Mouse (Mus musculus): ENCODE measurements around the gene Pip4p1. TPM values are rescaled to one million over a fixed set of nuclear protein-coding genes. Genes with fewer than 3 reads are reported as not detected.
"Not testable (repeated sequence)": the region's sequence is repeated elsewhere in the genome, so short reads cannot be mapped to it uniquely, and the experiment has no call there.

The Pip4p1 gene
- polyA plus RNA-seq (2015; fragmentation: Nextera tagmentation; extraction: Ambion mirVana): 58.0 and 67.0 TPM in 2 replicates

GRCm38 (mm10) chr14:50930754-50931492 lies at the start of gene Pip4p1, which contains the start of gene Pnp:
Gene Pip4p1, minus strand, starts transcription at chr14:50930856.
Gene Pnp, plus strand, starts transcription at chr14:50931082.
- Histone ChIP-seq H3K4me1 (ENCODE audit: control insufficient read depth, insufficient read depth, low read length) (peaks cover 24% of the 10 kb centered on the region), H3K9ac (ENCODE audit: low read depth, low read length) (peak within 1 kb of the TSS; percentile 96), H3K9me3 (ENCODE audit: control insufficient read depth, low read length) (no peaks in the 10 kb centered on the region), H3K4me2 (ENCODE audit: low read depth, low read length) (peak within 1 kb of the TSS; percentile 78), H3K27me3 (replicated peaks; ENCODE audit: control insufficient read depth, insufficient read depth, low read length) (no peaks in the 10 kb centered on the region), H3K4me3 (ENCODE audit: low read length) (peak within 1 kb of the TSS; percentile 97), H3K27ac (ENCODE audit: low read length) (peak within 1 kb of the TSS; percentile 95), H3K36me3 (ENCODE audit: control insufficient read depth, insufficient read depth, low read length) (peaks cover 17% of the 10 kb centered on the region)
- WGBS: under 1% methylated on average over 68 of the region's 68 CpGs
- ATAC-seq: peak; percentile 99

DNA sequence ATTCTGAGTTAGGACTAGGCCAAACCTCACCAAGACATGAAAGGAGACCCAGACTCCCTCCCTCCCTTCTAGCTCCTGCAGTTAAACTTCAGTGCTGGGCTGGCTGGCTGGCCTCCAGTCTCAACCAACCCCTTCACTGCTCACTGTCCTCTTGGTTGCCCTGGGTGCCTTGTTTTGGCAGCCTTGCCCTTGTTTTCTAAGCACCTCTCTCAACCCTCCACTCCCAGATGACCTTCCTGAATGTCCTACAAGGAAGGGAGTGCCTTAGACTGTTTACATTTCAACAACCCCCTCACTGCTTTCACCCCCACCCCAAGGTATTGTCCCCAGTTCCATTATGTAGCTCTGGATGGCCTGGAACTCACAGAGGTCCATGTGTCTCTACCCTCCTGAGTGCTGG lies 49.0 kb upstream of the Pip4p1 start:
- Histone ChIP-seq H3K36me3 (ENCODE audit: control insufficient read depth, insufficient read depth, low read length) (no peaks in the 10 kb centered on the region), H3K9ac (ENCODE audit: low read depth, low read length) (no peak overlapping the region), H3K9me3 (ENCODE audit: control insufficient read depth, low read length) (no peaks in the 10 kb centered on the region; the same call in 1 of the 2 replicates), H3K27me3 (replicated peaks; ENCODE audit: control insufficient read depth, insufficient read depth, low read length) (no peaks in the 10 kb centered on the region), H3K4me1 (ENCODE audit: control insufficient read depth, insufficient read depth, low read length) (no peaks in the 10 kb centered on the region), H3K4me2 (ENCODE audit: low read depth, low read length) (no peak overlapping the region), H3K4me3 (ENCODE audit: low read length) (no peak overlapping the region), H3K27ac (ENCODE audit: low read length) (no peak overlapping the region)
- ATAC-seq: no peak

GRCm38 (mm10) chr14:50978451-50978850 lies 47.8 kb upstream of the Pip4p1 start:
- not testable (repeated sequence) for H3K4me3 ChIP-seq (ENCODE audit: low read length); H3K9me3 ChIP-seq (ENCODE audit: control insufficient read depth, low read length); H3K4me1 ChIP-seq (ENCODE audit: control insufficient read depth, insufficient read depth, low read length); H3K4me2 ChIP-seq (ENCODE audit: low read depth, low read length); H3K9ac ChIP-seq (ENCODE audit: low read depth, low read length); H3K27me3 ChIP-seq (replicated peaks; ENCODE audit: control insufficient read depth, insufficient read depth, low read length); ATAC-seq; H3K27ac ChIP-seq (ENCODE audit: low read length); H3K36me3 ChIP-seq (ENCODE audit: control insufficient read depth, insufficient read depth, low read length)
- WGBS: 91% methylated on average over 6 of the region's 6 CpGs

GRCm38 (mm10) chr14:50976674-50977073 lies 46.0 kb upstream of the Pip4p1 start:
- Histone ChIP-seq H3K27me3 (replicated peaks; ENCODE audit: control insufficient read depth, insufficient read depth, low read length) (no peaks in the 10 kb centered on the region), H3K4me2 (ENCODE audit: low read depth, low read length) (no peak overlapping the region), H3K27ac (ENCODE audit: low read length) (no peak overlapping the region), H3K4me1 (ENCODE audit: control insufficient read depth, insufficient read depth, low read length) (no peaks in the 10 kb centered on the region), H3K4me3 (ENCODE audit: low read length) (no peak overlapping the region), H3K36me3 (ENCODE audit: control insufficient read depth, insufficient read depth, low read length) (no peaks in the 10 kb centered on the region), H3K9me3 (ENCODE audit: control insufficient read depth, low read length) (no peaks in the 10 kb centered on the region), H3K9ac (ENCODE audit: low read depth, low read length) (no peak overlapping the region)
- no peak for ATAC-seq
- 31% methylated on average over 9 of the region's 9 CpGs for WGBS

- Histone ChIP-seq H3K4me3 (ENCODE audit: low read length) (no peak overlapping the region), H3K4me2 (ENCODE audit: low read depth, low read length) (no peak overlapping the region), H3K27ac (ENCODE audit: low read length) (no peak overlapping the region), H3K27me3 (replicated peaks; ENCODE audit: control insufficient read depth, insufficient read depth, low read length) (no peaks in the 10 kb centered on the region), H3K4me1 (ENCODE audit: control insufficient read depth, insufficient read depth, low read length) (no peaks in the 10 kb centered on the region), H3K9me3 (ENCODE audit: control insufficient read depth, low read length) (no peaks in the 10 kb centered on the region), H3K36me3 (ENCODE audit: control insufficient read depth, insufficient read depth, low read length) (no peaks in the 10 kb centered on the region), H3K9ac (ENCODE audit: low read depth, low read length) (no peak overlapping the region)
- no peak for ATAC-seq
- WGBS: 62% methylated on average over 5 of the region's 5 CpGs
Observed at GRCm38 (mm10) chr14:50975001-50975400, 44.3 kb upstream of the Pip4p1 start.

GRCm38 (mm10) chr14:50973700-50974099 lies 43.0 kb upstream of the Pip4p1 start:
- H3K9ac ChIP-seq (ENCODE audit: low read depth, low read length): no peak overlapping the region
- H3K27ac ChIP-seq (ENCODE audit: low read length): no peak overlapping the region
- H3K4me1 ChIP-seq (ENCODE audit: control insufficient read depth, insufficient read depth, low read length): no peaks in the 10 kb centered on the region
- H3K36me3 ChIP-seq (ENCODE audit: control insufficient read depth, insufficient read depth, low read length): no peaks in the 10 kb centered on the region
- no peak overlapping the region for H3K4me2 ChIP-seq (ENCODE audit: low read depth, low read length)
- H3K4me3 ChIP-seq (ENCODE audit: low read length): no peak overlapping the region
- no peaks in the 10 kb centered on the region for H3K9me3 ChIP-seq (ENCODE audit: control insufficient read depth, low read length)
- H3K27me3 ChIP-seq (replicated peaks; ENCODE audit: control insufficient read depth, insufficient read depth, low read length): no peaks in the 10 kb centered on the region
- ATAC-seq: no peak
- 36% methylated on average over 4 of the region's 4 CpGs for WGBS

DNA sequence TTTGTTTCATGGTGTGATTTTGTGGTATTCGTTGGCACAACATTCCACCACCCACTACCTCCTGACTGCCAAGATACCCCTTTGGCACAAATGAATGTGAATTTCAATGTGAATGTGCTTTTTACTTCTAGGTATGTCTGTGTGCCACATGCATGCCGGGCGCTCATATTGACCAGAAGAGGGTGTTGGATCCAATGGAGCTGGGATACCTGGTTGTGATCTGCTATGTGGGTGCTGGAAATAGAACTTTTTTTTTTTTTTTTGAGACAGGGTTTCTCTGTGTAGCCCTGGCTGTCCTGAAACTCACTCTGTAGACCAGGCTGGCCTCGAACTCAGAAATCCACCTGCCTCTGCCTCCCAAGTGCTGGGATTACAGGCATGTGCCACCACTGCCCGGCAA lies 42.4 kb upstream of the Pip4p1 start:
- not testable (repeated sequence) for H3K27ac ChIP-seq (ENCODE audit: low read length); H3K9ac ChIP-seq (ENCODE audit: low read depth, low read length); H3K4me2 ChIP-seq (ENCODE audit: low read depth, low read length); H3K9me3 ChIP-seq (ENCODE audit: control insufficient read depth, low read length); H3K4me1 ChIP-seq (ENCODE audit: control insufficient read depth, insufficient read depth, low read length); H3K36me3 ChIP-seq (ENCODE audit: control insufficient read depth, insufficient read depth, low read length); H3K27me3 ChIP-seq (replicated peaks; ENCODE audit: control insufficient read depth, insufficient read depth, low read length); H3K4me3 ChIP-seq (ENCODE audit: low read length); ATAC-seq
- 93% methylated on average over 5 of the region's 5 CpGs for WGBS

DNA sequence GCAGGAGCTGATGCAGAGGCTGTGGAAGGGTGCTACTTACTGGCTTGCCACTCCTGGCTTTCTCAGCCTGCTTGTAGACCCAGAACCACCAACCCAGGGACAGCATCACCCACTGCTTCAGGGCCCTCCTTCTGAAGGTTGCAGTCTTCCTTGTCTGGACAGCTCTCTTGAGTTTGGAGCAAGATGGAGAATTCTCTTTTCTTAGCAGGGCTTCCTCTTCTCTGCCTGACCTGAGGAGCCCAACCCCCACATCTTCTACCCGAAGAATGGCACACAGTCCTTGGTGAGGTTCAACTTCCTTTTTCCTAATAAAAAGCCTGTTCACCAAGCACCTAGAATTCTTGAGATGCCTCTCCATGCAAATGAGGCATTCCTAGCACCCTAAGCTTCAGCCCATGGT lies 40.2 kb upstream of the Pip4p1 start:
- 81% methylated on average over 1 of the region's 1 CpGs for whole genome bisulfite sequencing
- no peaks in the 10 kb centered on the region for H3K4me1 ChIP-seq (ENCODE audit: control insufficient read depth, insufficient read depth, low read length)

GRCm38 (mm10) chr14:50969558-50970544 lies 39.2 kb upstream of the Pip4p1 start:
- no peaks in the 10 kb centered on the region for H3K9me3 ChIP-seq (ENCODE audit: control insufficient read depth, low read length)
- no peak overlapping the region for H3K27ac ChIP-seq (ENCODE audit: low read length)
- H3K4me1 ChIP-seq (ENCODE audit: control insufficient read depth, insufficient read depth, low read length): no peaks in the 10 kb centered on the region
- H3K9ac ChIP-seq (ENCODE audit: low read depth, low read length): no peak overlapping the region
- no peaks in the 10 kb centered on the region for H3K36me3 ChIP-seq (ENCODE audit: control insufficient read depth, insufficient read depth, low read length)
- H3K4me2 ChIP-seq (ENCODE audit: low read depth, low read length): no peak overlapping the region
- 45% methylated on average over 12 of the region's 12 CpGs for WGBS
- H3K4me3 ChIP-seq (ENCODE audit: low read length): no peak overlapping the region
- no peaks in the 10 kb centered on the region for H3K27me3 ChIP-seq (replicated peaks; ENCODE audit: control insufficient read depth, insufficient read depth, low read length)
- no peak for ATAC-seq

More for the DNA sequence above, 40.2 kb upstream of the Pip4p1 start:
- ATAC-seq: no peak
- Histone ChIP-seq H3K27ac (ENCODE audit: low read length) (no peak overlapping the region), H3K9ac (ENCODE audit: low read depth, low read length) (no peak overlapping the region), H3K9me3 (ENCODE audit: control insufficient read depth, low read length) (no peaks in the 10 kb centered on the region), H3K4me2 (ENCODE audit: low read depth, low read length) (no peak overlapping the region), H3K4me3 (ENCODE audit: low read length) (no peak overlapping the region), H3K36me3 (ENCODE audit: control insufficient read depth, insufficient read depth, low read length) (no peaks in the 10 kb centered on the region), H3K27me3 (replicated peaks; ENCODE audit: control insufficient read depth, insufficient read depth, low read length) (no peaks in the 10 kb centered on the region)
